Mouse (Mus musculus) embryonic stem cell, embryonic (primary cell): ENCODE data around the gene Urb2.

ENCODE experiments used
- CTCF ChIA-PET, 4 experiments: fragments of 300-600 bp in 2 of 4; fragments of 350-600 bp in 2 of 4; sonication (Branson Sonifier 250); formaldehyde crosslinking; loops; one replicate each; lab custom pipeline; 2022; ENCODE audit warnings: inconsistent platforms in 2 of 4; lab: Charles Lee
- POLR2A ChIA-PET, 4 experiments: fragments of 300-600 bp in 2 of 4; fragments of 350-600 bp in 2 of 4; sonication (Branson Sonifier 250); formaldehyde crosslinking; loops; one replicate each; lab custom pipeline; 2022; ENCODE audit warnings: antibody characterized with exemption in 4 of 4, inconsistent platforms in 1 of 4; lab: Charles Lee

Urb2 gene

DNA sequence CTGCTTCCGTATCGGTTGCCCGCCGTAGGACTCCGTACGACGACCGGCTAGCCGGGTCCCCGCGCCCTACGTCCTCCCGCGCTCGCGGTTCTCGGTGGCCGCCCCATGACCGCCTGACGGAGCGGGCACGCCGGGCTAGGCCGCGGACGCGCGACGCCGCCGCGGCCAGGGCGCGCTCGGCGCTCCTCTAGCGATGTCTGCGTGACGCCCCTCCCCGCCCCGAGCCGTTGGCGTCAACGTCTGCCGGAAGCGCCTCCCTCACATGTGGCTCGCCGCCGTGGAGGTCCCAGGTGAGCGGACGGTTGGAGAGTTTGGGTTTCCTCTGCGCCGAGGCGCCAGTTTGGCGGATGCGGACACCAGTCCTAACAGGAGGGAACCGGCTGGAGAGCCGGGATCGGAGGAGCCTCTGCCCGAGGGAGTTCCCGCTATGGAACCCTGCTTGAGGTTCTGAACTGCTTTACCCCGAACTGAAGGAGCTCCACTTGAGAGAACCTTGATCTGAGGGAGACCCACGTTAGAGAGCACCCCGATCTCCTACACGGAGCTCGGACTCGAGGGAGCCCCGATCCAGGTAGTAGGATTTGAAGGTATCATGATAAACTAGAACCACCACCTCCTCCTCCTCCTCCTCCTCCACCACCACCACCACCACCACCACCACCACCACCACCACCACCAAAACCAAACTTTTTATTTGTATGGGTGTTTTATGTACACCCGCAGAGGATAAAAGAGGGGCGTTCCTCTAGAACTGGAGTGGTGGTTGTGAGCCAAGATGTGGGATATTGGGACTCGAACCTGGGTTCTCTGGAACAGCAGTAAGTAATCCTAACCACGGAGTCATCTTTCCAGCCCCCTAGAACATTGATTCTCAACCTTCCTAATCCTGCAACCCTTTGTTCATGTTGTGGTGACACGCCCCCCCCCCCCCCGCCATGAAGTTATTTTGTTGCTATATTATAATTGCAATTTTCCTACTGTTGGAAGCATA lies at the start of gene Urb2, which contains the start of gene Taf5l:
Gene Urb2, plus strand, starts transcription at position 272 of the 991 bp plus-strand sequence.
Gene Taf5l, minus strand, starts transcription at position 161 of the 991 bp plus-strand sequence.
- ChIA-PET CTCF (interaction anchor here in 1 of 4 experiments (1.3 kb wide), 1 partner anchor 10 kb away, joined by 3 read pairs; no protein-coding TSS in a partner anchor), POLR2A (interaction anchor here (0.6 to 27.9 kb wide), 26 partner anchors 9 to 1439 kb away, joined by 3 to 614 read pairs (median 5); partner anchors contain the start of genes Abcb10 (in 3 of the 4) and Nup133 (in 1 of the 4))

DNA sequence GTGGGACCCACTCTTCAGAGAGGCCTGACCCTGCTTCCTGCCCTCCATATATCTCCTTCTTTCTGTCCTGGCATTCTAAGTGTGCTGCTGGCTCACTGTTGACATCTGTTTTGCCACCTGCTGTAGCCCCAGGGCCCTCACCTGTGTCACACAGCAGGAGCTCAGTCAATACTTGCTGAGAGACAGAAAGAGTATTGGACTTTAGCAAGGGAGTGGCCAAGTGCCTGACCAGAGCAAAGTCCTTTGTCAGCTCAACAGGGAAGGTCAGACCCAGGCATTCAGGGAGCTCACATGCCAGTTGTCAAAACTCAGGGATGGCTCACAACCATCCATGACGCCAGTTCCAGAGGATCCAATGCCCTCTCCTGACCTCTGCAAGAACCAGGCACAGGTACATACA lies 47.8 kb upstream of the Urb2 start:
- ChIA-PET CTCF (interaction anchor here in 1 of 4 experiments (1.6 kb wide), 2 partner anchors 23 to 49 kb away, joined by 4 to 5 read pairs; no protein-coding TSS in a partner anchor), POLR2A (interaction anchor here (0.6 to 2.7 kb wide), 11 partner anchors 9 to 339 kb away, joined by 3 to 7 read pairs (median 3); partner anchors contain the start of genes Abcb10 (in 3 of the 4) and Nup133 (in 1 of the 4))

DNA sequence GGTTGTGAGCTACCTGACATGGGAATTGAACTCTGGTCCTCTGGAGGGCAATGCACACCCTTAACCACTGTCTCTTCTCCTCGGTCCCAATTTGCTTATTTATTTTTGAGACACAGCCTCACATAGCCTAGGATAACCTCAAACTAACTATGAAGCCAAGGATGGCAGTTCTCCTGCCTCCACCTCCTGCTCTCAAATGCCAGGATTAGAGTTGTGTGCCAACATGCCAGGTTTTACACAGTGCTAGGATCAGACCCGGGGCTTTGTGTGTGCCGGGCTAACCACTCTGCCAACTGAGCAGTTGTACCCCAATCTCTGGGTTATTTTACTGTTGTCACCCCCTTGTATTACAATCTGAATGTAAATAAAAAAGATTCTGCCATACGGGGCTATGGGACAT lies 43.8 kb upstream of the Urb2 start:
- ChIA-PET POLR2A (interaction anchor here in 2 of 4 experiments (0.7 to 4.1 kb wide), 8 partner anchors 12 to 95 kb away, joined by 3 to 15 read pairs (median 4); partner anchors contain the start of gene Nup133 (in 2 of the 2)), CTCF (interaction anchor here in 3 of 4 experiments (0.6 to 1.8 kb wide), 4 partner anchors 27 to 1372 kb away, joined by 3 to 13 read pairs (median 4); no protein-coding TSS in a partner anchor)

DNA sequence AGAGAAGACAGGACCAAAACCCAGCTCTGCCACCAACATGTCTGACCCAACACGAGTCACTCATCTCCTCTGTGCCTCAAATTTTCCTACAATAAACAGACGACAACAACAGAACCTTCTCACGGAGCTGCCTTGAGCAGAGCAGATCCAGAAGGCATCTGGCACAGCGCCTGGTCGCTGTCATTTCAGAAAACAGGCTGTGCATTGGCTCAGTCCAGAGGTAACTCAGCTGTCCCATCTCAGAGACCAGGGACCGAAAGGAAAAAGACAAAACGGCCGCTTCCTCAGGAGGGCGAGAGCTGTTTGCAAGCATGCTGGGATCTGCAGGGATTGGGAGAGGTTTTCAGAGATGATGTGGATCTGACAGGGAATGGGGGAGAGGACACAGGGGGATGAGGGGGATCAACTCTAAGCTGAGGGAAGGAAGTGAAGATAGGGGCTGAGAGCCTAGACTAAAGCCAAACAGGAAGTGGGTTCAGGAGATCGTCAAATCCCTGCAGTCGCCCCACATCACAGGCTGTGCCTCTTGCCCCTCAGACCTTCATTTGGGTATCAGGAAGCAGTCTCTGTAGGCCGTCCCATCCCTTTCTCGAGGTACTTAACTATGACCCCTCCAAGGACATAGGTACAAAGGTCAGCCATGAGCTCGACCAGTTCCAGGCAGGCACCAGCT lies 43.0 kb upstream of the Urb2 start:
- POLR2A ChIA-PET, result interaction anchor here in 3 of 4 experiments (0.5 to 4.1 kb wide), 31 partner anchors 10 to 1727 kb away, joined by 3 to 15 read pairs (median 4); partner anchors contain the start of genes Nup133 (in 2 of the 3), Taf5l (in 1 of the 3) and Urb2 (in 1 of the 3)
- CTCF ChIA-PET, result interaction anchor here (0.6 to 1.8 kb wide), 6 partner anchors 11 to 187 kb away, joined by 3 to 6 read pairs (median 4); no protein-coding TSS in a partner anchor

DNA sequence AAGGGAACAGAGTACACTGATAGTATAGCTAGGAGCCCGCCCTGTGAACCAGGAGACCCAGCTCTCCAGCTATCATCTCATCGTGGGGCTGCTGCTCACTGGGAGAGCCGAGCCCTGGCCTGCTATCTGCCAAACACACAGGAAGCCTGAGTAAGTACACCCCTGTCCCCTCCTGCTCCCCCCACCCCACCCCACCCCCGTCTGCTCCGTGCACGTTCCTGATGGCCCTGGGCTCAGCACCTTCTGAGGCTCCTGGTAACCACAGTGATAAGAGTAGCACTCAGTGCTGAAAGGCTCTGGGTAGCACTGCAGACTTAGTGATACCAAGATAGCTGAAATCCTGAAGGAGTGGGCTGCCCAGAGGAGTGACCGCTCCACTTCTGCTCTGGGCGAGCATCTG lies 42.4 kb upstream of the Urb2 start:
- ChIA-PET CTCF (interaction anchor here in 3 of 4 experiments (0.6 to 1.8 kb wide), 5 partner anchors 11 to 43 kb away, joined by 3 to 6 read pairs (median 4); no protein-coding TSS in a partner anchor), POLR2A (interaction anchor here in 3 of 4 experiments (0.6 to 4.1 kb wide), 26 partner anchors 9 to 1726 kb away, joined by 3 to 15 read pairs (median 4); partner anchors contain the start of genes Nup133 (in 2 of the 3), Taf5l (in 1 of the 3) and Urb2 (in 1 of the 3))

DNA sequence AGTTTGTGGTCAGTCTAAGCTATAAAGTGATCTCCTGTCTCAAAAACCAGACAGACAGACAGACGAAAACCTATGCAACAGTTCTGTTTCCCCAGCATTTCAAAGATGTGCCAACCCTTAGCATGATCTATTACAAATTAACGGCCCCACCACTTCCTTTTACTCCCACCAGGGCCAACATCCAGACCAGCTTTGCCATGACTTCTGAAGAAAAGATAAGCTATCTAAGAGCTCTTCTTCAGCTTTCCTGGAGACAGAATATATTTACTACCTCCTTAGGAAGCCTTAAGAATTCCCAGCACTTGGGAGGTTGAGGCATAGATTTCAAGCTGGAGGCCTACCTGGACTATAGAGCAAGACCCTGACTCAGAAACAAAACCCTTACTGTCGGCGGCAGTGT lies 41.1 kb upstream of the Urb2 start:
- ChIA-PET POLR2A (interaction anchor here in 3 of 4 experiments (0.5 to 4.1 kb wide), 5 partner anchors 8 to 412 kb away, joined by 3 to 15 read pairs (median 3); no protein-coding TSS in a partner anchor), CTCF (interaction anchor here in 2 of 4 experiments (0.7 to 1.0 kb wide), 3 partner anchors 31 to 154 kb away, joined by 4 to 7 read pairs (median 5); partner anchors contain the start of gene Nup133 (in 1 of the 2))

DNA sequence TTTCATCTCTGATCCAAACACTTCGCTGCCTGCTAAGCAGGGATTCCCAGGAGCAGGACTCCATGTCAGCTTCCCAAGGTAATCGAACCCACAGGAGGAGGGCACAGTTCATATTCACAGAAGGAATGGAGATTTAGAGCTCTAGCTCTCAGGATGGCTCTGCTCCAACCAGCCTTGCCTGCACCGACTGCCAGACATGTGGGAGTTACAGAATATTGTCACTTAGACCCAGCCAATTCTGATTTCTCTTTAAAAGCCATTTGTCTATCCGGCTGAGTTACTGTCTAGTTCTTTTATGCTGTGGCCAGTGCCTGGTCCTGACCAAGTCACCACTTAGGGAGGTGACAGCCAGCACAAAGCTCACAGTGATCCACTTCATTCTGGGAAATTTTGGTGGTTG lies 39.6 kb upstream of the Urb2 start:
- ChIA-PET CTCF (interaction anchor here in 3 of 4 experiments (0.8 to 1.8 kb wide), 4 partner anchors 12 to 79 kb away, joined by 3 to 6 read pairs (median 5); no protein-coding TSS in a partner anchor), POLR2A (interaction anchor here (0.8 to 2.3 kb wide), 25 partner anchors 8 to 220 kb away, joined by 3 to 26 read pairs (median 4); partner anchors contain the start of genes Nup133 (in 2 of the 4), Taf5l (in 1 of the 4) and Urb2 (in 1 of the 4))

DNA sequence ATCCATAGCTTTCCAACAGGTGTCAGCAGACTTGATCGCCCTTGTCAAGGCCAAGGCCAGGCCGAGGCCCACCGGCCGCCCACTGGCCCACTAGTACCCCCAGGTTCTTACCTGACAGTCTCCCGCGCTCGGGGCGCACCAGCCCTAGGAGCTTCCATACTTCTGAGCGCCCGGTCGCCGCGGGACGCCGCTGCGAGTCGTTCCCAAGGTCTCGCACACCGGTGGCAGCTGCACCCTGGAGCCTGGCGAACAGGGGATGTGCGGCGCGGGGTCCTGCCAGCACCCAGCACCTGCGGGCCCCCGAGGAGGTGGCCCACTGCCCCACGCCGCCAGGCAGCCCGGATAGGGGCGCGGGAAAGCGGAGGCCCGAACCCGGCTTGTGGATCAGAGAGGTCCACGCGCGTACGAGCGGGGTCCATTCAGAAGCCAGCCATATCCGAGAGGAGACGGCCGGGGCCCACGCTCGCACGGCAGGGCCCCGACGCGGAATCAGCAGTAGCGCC lies 39.0 kb upstream of the Urb2 start:
- ChIA-PET POLR2A (interaction anchor here (0.6 to 2.3 kb wide), 44 partner anchors 9 to 349 kb away, joined by 3 to 26 read pairs (median 4); partner anchors contain the start of genes Nup133 (in 3 of the 4), Taf5l (in 3 of the 4) and Urb2 (in 3 of the 4)), CTCF (interaction anchor here in 3 of 4 experiments (0.8 to 1.8 kb wide), 5 partner anchors 11 to 80 kb away, joined by 3 to 6 read pairs (median 5); no protein-coding TSS in a partner anchor)

DNA sequence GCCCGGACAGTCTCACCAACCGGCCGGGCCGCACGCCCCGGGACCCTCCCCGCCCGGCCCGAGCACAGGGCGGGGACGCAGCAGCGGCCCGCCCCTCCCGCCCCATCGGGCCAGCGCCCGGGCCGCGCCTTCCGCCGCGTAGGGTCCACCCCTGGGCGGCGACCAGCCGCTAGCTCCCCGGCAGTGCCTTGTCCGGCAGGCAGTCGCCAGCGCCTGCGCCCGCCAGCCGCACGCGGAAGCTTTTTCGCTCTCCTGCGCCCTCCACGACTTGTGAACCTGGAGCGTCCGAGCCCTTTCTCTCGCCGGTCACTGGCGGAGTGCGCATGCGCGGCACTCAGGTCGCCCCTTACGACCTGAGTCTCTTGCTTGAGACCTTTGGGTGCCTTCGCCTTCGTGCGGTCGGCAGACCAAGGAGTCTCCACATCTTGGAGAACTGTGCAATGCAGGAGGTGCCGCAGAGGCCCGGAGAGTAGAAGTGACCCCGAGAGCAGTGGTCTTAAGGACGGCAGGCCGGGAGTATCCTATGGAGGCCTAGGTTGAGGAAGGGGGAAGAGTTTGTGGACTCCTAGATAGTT lies 38.4 kb upstream of the Urb2 start, which contains the start of gene Abcb10:
Gene Abcb10, minus strand, starts transcription at position 297 of the 575 bp plus-strand sequence.
- ChIA-PET CTCF (interaction anchor here in 3 of 4 experiments (1.0 to 1.8 kb wide), 3 partner anchors 11 to 58 kb away, joined by 4 to 6 read pairs (median 5); no protein-coding TSS in a partner anchor), POLR2A (interaction anchor here (0.7 to 2.3 kb wide), 37 partner anchors 9 to 349 kb away, joined by 3 to 26 read pairs (median 4); partner anchors contain the start of genes Nup133 (in 3 of the 4), Taf5l (in 3 of the 4) and Urb2 (in 3 of the 4))

DNA sequence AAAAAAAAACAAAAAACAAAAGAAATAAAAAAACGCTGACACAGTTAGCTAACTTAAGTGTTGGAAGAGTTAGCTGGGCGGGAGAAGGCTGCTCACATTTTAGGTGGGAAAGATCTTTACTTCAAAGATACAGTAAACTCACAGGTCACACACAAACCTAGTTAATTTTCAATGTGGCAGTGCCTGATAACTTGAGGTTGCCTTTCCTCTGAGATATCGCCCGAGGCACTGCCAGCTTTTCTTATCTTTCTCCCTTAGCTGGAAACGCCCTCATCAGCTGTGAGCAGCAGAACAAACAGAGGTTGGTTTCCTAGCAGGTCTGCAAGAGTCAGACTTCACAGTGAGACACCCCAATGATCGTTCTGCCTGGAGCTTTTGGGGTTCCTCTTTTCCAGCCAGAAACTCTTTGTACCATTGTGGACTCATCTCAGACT lies 32.7 kb upstream of the Urb2 start:
- POLR2A ChIA-PET, result interaction anchor here in 3 of 4 experiments (0.7 to 3.1 kb wide), 19 partner anchors 9 to 343 kb away, joined by 3 to 15 read pairs (median 3); partner anchors contain the start of gene Nup133 (in 1 of the 3)
- CTCF ChIA-PET, result interaction anchor here in 3 of 4 experiments (0.6 to 1.2 kb wide), 4 partner anchors 23 to 871 kb away, joined by 3 to 5 read pairs (median 3); no protein-coding TSS in a partner anchor

DNA sequence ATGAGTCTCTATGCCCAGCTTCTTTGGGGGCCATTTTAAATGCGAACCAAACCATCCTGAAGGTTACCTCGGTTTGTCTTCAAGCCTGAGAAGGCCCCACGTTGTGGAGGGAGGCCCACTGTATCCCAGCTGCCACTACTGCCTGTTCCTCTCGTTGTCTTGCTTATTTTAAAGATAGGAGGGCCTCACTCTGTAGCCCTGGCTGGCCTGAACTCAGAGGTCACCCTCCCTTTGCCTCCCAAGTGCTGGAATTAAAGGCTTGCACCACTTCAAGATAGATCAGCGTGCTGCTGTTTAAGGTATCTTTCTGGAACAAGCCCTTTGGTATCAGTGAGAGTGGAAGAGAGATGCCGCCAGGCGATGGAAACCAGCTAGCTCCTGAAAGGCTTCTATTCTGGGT lies 32.2 kb upstream of the Urb2 start:
- ChIA-PET CTCF (interaction anchor here in 1 of 4 experiments (1.2 kb wide), 1 partner anchor 39 kb away, joined by 5 read pairs; no protein-coding TSS in a partner anchor), POLR2A (interaction anchor here in 2 of 4 experiments (0.7 to 3.1 kb wide), 12 partner anchors 10 to 342 kb away, joined by 3 to 15 read pairs (median 4); partner anchors contain the start of gene Nup133 (in 1 of the 2))

DNA sequence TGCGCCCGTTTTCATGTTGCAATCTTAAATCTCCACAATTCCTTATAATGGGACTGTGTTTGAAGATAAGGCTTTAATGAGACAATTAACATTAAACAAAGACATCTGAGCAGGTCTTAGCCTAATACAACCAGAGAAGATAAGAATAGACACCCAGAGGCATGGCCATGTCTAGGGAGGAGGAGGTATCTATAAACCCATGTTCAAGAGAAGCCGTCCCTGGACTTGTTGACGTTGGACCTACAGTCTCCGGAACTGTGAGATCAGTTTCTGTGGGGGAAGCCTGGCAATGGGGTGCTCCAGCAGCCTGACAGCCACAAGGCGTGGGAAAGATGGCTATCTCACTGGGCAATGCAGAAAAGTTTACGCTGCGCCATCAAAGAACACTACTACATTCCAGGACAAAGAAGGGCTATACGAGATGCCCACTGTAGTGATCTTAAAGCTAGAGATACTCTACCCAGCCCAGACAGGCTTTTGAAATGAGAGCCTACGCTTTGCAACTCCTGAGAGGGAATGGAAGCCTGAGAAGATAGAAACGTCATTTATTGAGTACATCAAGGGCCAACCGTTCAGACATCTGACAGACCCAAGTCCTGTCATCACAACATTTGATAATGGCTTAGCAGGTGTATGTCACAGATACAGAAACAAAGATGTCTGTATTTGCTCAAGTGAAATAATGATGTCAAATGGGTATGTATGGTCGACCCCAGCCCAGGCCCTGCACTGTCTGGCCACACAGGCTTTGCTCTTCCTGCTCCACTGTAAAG lies 30.8 kb upstream of the Urb2 start:
- ChIA-PET CTCF (no interaction called here), POLR2A (interaction anchor here in 1 of 4 experiments (1.1 to 3.1 kb wide), 4 partner anchors 12 to 21 kb away, joined by 4 to 15 read pairs (median 10); no protein-coding TSS in a partner anchor)

DNA sequence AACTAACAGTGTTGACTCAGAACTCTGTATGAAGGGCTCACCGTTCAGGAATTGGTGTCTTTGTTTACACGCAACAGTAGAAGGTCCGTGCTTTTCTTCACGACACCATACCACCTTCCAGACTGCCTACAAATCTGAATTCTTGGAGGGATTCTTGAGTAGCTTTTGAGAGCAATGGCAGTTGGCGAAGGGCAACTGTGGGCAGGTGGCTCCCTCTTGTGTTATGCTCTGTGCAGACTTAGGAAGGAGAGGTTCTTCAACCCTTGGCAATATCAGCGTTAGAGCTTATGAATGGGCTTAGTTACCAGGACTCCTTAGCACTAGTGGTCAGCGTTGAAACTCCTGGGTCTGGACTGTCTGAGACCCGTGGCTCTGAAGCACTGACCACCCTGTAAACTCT lies 28.7 kb upstream of the Urb2 start:
- ChIA-PET POLR2A (interaction anchor here (0.6 to 24.3 kb wide), 20 partner anchors 8 to 1416 kb away, joined by 3 to 614 read pairs (median 8); partner anchors contain the start of genes Abcb10 (in 2 of the 4), Taf5l (in 1 of the 4) and Urb2 (in 1 of the 4)), CTCF (interaction anchor here in 3 of 4 experiments (0.6 to 2.9 kb wide), 16 partner anchors 16 to 850 kb away, joined by 3 to 15 read pairs (median 4); partner anchors contain the start of genes Nup133 (in 1 of the 3) and Rhou (in 1 of the 3))

DNA sequence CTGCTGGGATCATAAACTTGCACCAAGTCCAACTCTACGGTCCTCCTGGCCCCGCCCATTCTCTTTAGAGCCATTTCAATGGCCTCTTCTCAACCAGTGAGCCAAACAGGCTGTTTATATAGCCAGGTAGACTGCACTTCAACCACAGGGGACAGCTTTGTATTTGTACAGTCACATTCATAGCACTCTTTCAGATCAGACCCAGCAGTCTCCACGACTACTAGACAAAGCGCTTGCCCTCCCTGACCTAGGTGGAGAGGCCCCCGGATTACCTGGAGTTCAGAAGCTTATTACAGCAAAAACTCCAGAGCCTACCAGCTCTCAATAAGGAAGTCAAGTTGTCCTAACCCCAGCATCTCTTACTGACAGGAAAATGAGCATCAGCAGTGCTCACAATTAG lies 27.7 kb upstream of the Urb2 start:
- CTCF ChIA-PET, result interaction anchor here (0.5 to 2.9 kb wide), 13 partner anchors 9 to 203 kb away, joined by 3 to 15 read pairs (median 4); partner anchors contain the start of genes Abcb10 (in 1 of the 4) and Nup133 (in 1 of the 4)

More for the DNA sequence above, 27.7 kb upstream of the Urb2 start:
- POLR2A ChIA-PET, result interaction anchor here (0.5 to 24.3 kb wide), 39 partner anchors 9 to 310 kb away, joined by 3 to 614 read pairs (median 5); partner anchors contain the start of genes Abcb10 (in 4 of the 4), Nup133 (in 2 of the 4), Taf5l (in 2 of the 4) and Urb2 (in 1 of the 4)
